Mouse (Mus musculus) embryo, embryonic 11 days (tissue): ENCODE measurements around the gene BC004004.
"Not testable (repeated sequence)": the region's sequence is repeated elsewhere in the genome, so short reads cannot be mapped to it uniquely, and the experiment has no call there.

Experiments
- DNase-seq: peaks from one replicate; pipeline ENCODE4 v3.0.0-alpha.2; 2015

Gene BC004004

GRCm38 (mm10) chr17:29268682-29269348, at the start of gene BC004004:
TSS of gene BC004004 (plus strand) at chr17:29268788.
- peak; percentile 97 for DNase-seq

GRCm38 (mm10) chr17:29220631-29221030, 48.0 kb upstream of the BC004004 start:
- no peak for DNase-seq

DNA sequence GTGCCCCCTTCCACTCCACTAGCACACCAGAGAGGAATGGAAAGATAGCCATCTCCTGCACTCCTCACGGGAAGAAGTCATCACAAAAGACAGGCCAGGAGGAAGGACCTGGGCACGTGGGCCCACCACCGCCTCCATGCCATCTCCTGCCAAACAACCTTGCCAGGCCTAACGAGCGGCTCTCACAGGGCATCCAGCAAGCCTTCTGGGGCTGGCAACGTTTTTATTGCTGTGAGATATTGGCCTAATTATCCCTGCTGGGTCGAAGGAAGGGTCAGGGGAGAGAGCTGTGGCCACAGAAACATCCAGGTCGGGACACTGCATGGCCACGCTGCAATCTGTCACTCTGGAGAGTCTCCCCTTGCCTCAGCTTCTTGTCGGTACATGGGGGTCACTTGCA, 37.5 kb upstream of the BC004004 start:
- DNase-seq: no peak

GRCm38 (mm10) chr17:29236111-29236510, 32.5 kb upstream of the BC004004 start:
- no peak for DNase-seq

DNA sequence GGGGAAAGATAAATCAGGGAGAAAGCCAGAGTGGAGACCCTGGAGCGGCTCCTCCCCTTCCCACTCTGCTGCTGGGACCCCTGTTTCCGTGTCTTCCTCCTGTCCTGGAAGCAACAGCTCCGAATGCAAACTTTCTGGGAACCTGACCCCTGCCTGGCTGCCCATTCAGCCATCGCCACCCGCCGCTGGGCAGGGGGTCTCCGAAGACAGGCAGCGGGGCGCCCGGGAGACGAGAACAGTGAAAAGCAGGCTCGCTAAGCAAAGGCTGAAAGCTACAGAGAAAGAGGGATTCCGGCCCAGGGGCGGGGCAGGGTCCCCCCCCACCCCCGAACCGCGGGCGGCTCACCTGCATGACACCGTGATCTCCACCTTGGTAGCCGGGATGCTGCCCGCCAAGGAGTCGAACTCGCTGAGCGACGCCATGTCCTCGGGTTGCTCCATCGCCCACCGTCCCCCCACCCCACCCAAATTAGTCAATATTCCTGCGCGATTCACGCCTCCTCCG, 31.3 kb upstream of the BC004004 start:
- DNase-seq: no peak

DNA sequence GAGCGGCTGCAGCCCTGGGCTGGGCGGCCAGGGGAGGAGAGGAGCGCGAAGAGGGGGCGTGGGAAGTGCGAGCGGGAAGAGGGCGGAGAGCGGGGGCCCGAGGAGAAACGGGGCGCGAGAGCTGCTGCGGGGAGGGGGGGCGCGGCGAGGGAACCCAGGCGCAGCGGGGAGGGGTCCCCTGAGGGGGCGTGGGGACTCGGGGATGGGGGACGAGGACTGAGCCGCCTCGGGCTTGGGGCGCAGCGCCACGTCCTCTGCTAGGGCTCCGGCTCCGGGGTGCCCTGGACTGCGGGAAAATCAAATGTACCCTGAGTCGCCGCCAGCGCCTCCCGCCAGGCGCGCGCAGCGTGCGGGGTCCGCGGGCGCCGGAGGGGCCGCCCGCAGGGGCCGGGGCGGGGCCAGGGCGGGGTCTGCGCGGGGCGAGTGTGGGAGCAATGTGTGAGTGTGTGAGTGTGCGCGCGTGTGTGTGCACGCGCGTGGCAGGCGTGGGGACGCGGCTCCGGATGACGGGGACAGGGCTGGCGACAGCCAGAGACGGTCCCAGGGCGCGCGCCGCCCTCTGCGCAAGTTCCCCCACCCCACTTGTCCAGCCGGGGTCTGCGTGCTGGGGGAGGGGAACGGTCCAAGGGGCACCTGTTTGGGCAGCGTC, 30.7 kb upstream of the BC004004 start, which contains the start of gene Cpne5:
Gene Cpne5 (minus strand): TSS at position 396 of the 649 bp plus-strand sequence.
- peak; percentile 59 for DNase-seq

DNA sequence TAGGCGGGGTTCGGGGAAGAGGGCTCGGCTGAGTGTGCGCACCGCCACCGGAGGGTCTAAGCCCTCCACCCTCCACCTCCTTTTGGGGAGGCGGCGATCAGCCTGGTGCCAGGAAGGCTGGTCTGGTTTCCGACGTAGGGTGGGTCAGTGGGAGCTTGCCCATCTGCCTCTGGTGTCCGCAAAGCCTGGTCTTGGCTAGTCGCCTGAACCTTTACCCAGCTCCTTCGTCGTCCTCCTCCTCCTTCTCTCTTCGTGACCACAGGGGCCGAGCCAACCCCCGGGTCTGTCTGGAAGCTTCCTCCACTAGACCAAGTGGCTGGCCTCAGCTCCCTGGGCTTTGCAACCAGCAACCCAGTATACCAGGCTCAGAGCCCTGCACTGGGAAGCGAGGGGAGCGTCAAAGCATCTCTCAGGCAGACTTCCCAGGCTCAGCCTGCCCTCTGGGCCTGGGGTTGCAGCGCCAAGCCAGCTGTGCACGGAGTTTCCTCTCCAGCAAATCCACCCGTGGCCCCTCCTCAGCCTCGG, 30.1 kb upstream of the BC004004 start:
- DNase-seq: peak; percentile 30

GRCm38 (mm10) chr17:29244912-29245311, 23.7 kb upstream of the BC004004 start:
- DNase-seq: peak; percentile 41

DNA sequence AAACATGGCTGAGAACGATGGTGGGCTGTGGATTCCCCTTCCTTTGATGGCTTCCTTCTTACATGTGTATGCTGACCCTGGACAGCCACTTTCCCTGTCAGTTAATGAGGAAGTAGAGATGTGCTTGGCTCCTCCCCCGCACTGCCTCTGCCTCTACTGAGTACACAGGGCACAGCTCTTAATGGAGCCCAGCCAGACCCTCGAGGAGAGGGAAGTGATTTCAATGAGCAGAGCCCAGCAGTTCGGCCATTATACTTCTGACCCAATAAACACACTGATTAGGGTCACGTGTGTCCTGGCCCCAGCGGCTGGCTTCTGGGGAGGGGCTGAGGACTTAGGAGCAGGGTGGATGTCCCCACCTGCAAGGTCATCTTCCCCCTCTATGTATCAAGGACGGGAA, 22.9 kb upstream of the BC004004 start:
- DNase-seq: peak; percentile 34

- DNase-seq: peak; percentile 89
Observed at GRCm38 (mm10) chr17:29246602-29247001, 22.0 kb upstream of the BC004004 start.

DNA sequence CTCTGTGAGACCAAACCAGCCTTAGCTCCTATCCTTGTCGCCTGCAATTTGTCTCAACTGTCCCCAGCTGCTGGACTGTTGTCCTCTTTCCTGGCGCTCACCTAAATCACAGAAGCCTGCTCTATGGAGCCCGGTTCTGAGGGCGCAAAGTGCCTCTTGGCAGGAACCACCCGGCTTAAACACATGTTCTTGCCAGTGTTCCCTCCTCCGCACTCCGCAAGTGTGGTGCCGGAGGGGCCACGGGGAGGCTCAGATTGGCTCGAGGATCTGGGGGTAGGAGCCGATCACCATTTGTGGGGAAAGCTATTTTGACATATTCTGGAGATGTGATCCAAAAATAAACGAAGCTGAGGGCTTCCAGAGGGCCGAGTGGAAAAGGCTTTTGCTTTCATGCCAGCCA, 20.7 kb upstream of the BC004004 start:
- DNase-seq: no peak

GRCm38 (mm10) chr17:29249512-29249911, 19.1 kb upstream of the BC004004 start:
- peak; percentile 55 for DNase-seq

- DNase-seq: not testable (repeated sequence)
Observed at GRCm38 (mm10) chr17:29251006-29251405, 17.6 kb upstream of the BC004004 start.

GRCm38 (mm10) chr17:29251608-29252390, 16.8 kb upstream of the BC004004 start:
- no peak for DNase-seq

- DNase-seq: no peak
Observed at GRCm38 (mm10) chr17:29253236-29253635, 15.4 kb upstream of the BC004004 start.

DNA sequence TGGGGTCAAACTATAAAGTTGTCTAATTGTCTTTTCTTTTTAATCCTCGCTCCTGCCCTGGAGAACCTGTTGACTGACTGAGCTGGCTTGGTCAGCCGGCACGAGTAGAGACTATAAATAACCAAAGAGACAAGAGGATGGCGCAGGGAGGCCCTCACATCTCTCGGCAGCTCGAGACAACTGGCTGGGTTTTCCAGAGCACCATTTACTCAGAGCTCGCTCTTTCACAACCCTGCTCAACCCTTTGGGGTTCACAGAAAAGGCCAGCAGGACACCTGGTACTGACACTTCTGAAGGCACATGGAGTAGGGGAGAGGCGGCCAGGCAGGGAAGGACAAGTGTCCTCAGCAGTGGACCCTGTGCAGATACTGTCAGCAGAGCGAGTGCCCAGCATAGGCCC, 14.9 kb upstream of the BC004004 start:
- no peak for DNase-seq

DNA sequence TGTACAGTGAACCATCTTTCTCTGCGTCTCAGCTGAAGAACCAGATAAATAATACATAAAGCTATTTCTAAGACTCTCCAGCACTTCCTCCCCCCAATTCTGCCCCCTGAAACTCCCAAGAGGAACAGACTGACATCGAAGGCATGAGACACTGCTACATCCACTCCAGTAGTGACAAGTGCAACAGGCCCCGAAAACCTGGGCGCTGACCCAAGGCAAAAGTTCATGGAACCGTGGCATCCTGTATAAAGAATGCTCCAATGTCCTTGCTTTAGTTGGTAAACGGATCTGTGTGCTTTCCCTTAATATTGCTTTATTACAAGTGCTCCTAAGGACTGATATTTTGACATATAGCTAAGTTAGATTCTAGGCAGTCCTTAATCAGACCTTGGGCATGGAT, 13.8 kb upstream of the BC004004 start:
- DNase-seq: not testable (repeated sequence)

DNA sequence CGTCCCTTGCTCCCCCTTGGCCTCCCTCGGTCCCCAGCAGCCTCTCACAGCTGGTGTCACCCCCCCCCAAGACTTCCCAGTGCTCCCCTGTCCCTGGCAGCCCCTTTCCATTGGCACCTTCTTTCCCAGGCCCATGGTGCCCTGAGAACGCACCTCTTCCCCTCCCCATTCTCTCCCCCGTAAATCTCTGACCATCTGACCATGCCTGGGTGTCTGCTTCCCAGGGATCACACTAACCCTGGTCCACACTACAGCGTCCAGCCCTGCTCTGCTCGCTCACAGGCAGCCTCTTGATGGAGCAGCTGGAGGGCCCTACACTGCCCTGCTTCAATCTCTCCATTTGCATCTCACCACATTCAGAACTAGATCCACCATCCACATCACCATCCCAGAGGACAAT, 12.1 kb upstream of the BC004004 start:
- no peak for DNase-seq

- no peak for DNase-seq
Observed at GRCm38 (mm10) chr17:29257001-29257511, 11.5 kb upstream of the BC004004 start.

- DNase-seq: peak; percentile 33
Observed at GRCm38 (mm10) chr17:29258025-29258558, 10.5 kb upstream of the BC004004 start.

- no peak for DNase-seq
Observed at GRCm38 (mm10) chr17:29258921-29259320, 9.7 kb upstream of the BC004004 start.

DNA sequence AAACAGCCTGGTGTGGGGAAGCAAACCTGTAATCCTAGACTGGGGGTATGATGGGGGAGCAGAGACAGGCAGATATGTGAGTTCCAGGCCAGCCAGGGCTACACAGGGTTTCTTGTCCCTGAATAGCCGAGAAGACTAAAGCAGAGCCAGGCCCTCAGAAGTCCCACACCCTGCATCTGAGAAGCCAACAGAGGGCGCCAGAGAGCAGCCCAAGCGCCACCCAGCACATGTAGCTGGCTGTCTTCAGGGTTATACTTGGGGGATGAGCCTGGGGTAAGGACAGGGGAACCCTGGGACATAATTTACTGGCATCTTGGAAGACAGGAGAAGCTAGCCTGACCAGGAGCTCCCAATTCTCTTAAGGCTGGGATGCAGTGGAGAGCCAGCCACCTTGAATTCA, 9.1 kb upstream of the BC004004 start:
- peak; percentile 82 for DNase-seq

GRCm38 (mm10) chr17:29260501-29260900, 8.1 kb upstream of the BC004004 start:
- no peak for DNase-seq
